Comparison of ENCODE assay signal across 13 mouse cellular contexts in genomic region chr12:54993246-54994067, GRCm38 (mm10). TPM values are rescaled to one million over a fixed set of nuclear protein-coding genes. Genes with fewer than 3 reads are reported as not detected.
DNase-seq lines count a peak whose midpoint lies in the region; ATAC-seq and TF ChIP-seq lines count a peak whose summit lies in the region.
"Had no signal": no experiment of that assay in that cellular context is flagged by ENCODE, and none has a peak within 500 bp of the region (broad histone marks: within the 10 kb centered on the region; RNA-seq: fewer than 3 reads in every experiment).

No protein-coding gene starts in this region.

- no peaks in the 10 kb centered on the region for H3K4me1 ChIP-seq in heart, embryonic 12.5 days (replicated peaks)
- H3K4me1 ChIP-seq in thymus, adult 2 months (replicated peaks; ENCODE audit: control insufficient read depth, insufficient read depth, low read length), result peaks cover 5% of the 10 kb centered on the region
- H3K4me1 ChIP-seq in liver, embryonic 14.5 days (replicated peaks; ENCODE audit: control insufficient read depth in 2 of 2, insufficient read depth in 2 of 2, low read length in 1 of 2), result peaks cover under 1 to 11% of the 10 kb centered on the region in 2 experiments; a peak in 2 of 4 replicates

- H3K27ac ChIP-seq in heart, embryonic 12.5 days (ENCODE audit: poor library complexity, severe bottlenecking), result no peak overlapping the region
- no peak overlapping the region for H3K27ac ChIP-seq in thymus, adult 2 months (ENCODE audit: control insufficient read depth, insufficient read depth, low read length)
- H3K27ac ChIP-seq in liver, embryonic 14.5 days, result no peak overlapping the region
- H3K27ac ChIP-seq: hindbrain, embryonic 14.5 days had no signal

- no peak for DNase-seq in heart, adult 8-10 months (ENCODE audit: low spot score)
- no peak for DNase-seq in thymus, adult 2 months
- no peak for DNase-seq in thymus, postnatal 0 days (ENCODE audit: low spot score)
- DNase-seq in liver, embryonic 14.5 days (ENCODE audit: low read depth in 3 of 3, low spot score in 3 of 3), result no peak
- DNase-seq in gastrocnemius, postnatal 10 days, result no peak
- DNase-seq in adrenal gland, adult 18-20 months (ENCODE audit: low spot score in 2 of 2), result no peak
- DNase-seq in cerebellum, adult 9-11 months, result no peak
- DNase-seq: left cerebral cortex, postnatal 4 days had no signal

- 0 out of 2 replicates have a peak overlapping the region, but pooled peaks have one; percentile 11 for H3K4me2 ChIP-seq in heart, embryonic 12.5 days
- H3K4me2 ChIP-seq in liver, embryonic 14.5 days (ENCODE audit: low read depth), result peak overlapping the region; percentile 31
- H3K4me2 ChIP-seq: hindbrain, embryonic 14.5 days had no signal

- H3K9me3 ChIP-seq in heart, embryonic 12.5 days (replicated peaks), result no peaks in the 10 kb centered on the region
- H3K9me3 ChIP-seq in liver, embryonic 14.5 days (ENCODE audit: control insufficient read depth, low read length), result no peaks in the 10 kb centered on the region

- no peak overlapping the region for H3K9ac ChIP-seq in heart, embryonic 12.5 days
- peak overlapping the region; percentile 18; the same call in 1 of the 2 replicates for H3K9ac ChIP-seq in liver, embryonic 14.5 days (replicated peaks)
- H3K9ac ChIP-seq: hindbrain, embryonic 14.5 days had no signal

- H3K27me3 ChIP-seq in heart, embryonic 12.5 days (replicated peaks), result no peaks in the 10 kb centered on the region
- no peaks in the 10 kb centered on the region for H3K27me3 ChIP-seq in thymus, adult 2 months (ENCODE audit: control insufficient read depth, insufficient read depth, low read length)
- no peaks in the 10 kb centered on the region for H3K27me3 ChIP-seq in liver, embryonic 14.5 days (ENCODE audit: control insufficient read depth, insufficient read depth, low read length)

- TF ChIP-seq POLR2A in thymus, adult 2 months (IDR thresholded peaks at IDR 0.05; ENCODE audit: control insufficient read depth, extremely low read depth, insufficient read depth, low read length, poor library complexity), result no peak

- no peak overlapping the region for H3K4me3 ChIP-seq in heart, embryonic 12.5 days
- peak overlapping the region; percentile 2; the same call in 1 of the 2 replicates for H3K4me3 ChIP-seq in thymus, adult 2 months (ENCODE audit: control insufficient read depth, insufficient read depth, low read length)
- peak overlapping the region in 1 of 2 experiments; percentile 30; a peak in 1 of 4 replicates for H3K4me3 ChIP-seq in liver, embryonic 14.5 days (ENCODE audit: insufficient read depth in 1 of 2, low read depth in 2 of 2, low read length in 2 of 2)

- no peaks in the 10 kb centered on the region for H3K36me3 ChIP-seq in heart, embryonic 12.5 days
- H3K36me3 ChIP-seq in thymus, adult 2 months (ENCODE audit: control insufficient read depth, insufficient read depth, low read length), result no peaks in the 10 kb centered on the region
- H3K36me3 ChIP-seq in liver, embryonic 14.5 days (replicated peaks; ENCODE audit: control insufficient read depth, insufficient read depth, low read depth), result no peaks in the 10 kb centered on the region

- no peak for TF ChIP-seq CTCF in thymus, adult 2 months (IDR thresholded peaks at IDR 0.05; ENCODE audit: borderline replicate concordance, control insufficient read depth, extremely low read depth, insufficient read depth, low read length, poor library complexity)
- TF ChIP-seq CTCF in liver, embryonic 14.5 days (IDR thresholded peaks at IDR 0.05; ENCODE audit: low read depth), result no peak

- TF ChIP-seq EP300 in liver, embryonic 14.5 days (IDR thresholded peaks at IDR 0.05; ENCODE audit: low read depth), result no peak

- WGBS in heart, embryonic 12.5 days, result 51% methylated on average over 16 of the region's 16 CpGs
- 27% methylated on average over 16 of the region's 16 CpGs for WGBS in thymus, adult 2 months
- WGBS in liver, embryonic 14.5 days (ENCODE audit: insufficient replicate concordance), result 29% methylated on average over 16 of the region's 16 CpGs

- ATAC-seq in heart, embryonic 12.5 days (ENCODE audit: insufficient number of reproducible peaks, low FRiP score), result no peak
- no peak for ATAC-seq in liver, embryonic 14.5 days (ENCODE audit: insufficient read depth)

RNA-seq across cellular contexts. Expression of gene Gm20403, which starts 7.1 kb away (rescaled TPM):
- polyA plus RNA-seq in heart, embryonic 12.5 days (2016; fragmentation: Nextera tagmentation; extraction: Ambion mirVana), result not detected in 2 replicates
- not detected for total RNA-seq in heart, adult 8-10 months (2022)
- polyA plus RNA-seq in thymus, adult 2 months (2012; rRNA removed), result not detected in 2 replicates
- polyA plus RNA-seq in thymus, postnatal 0 days (2015; fragmentation: Nextera tagmentation; extraction: Ambion mirVana), result not detected in 2 replicates
- polyA plus RNA-seq in liver, embryonic 14.5 days (2012; rRNA removed), result not detected in 2 replicates
- polyA plus RNA-seq in liver, embryonic 14.5 days (2014; fragmentation: Nextera tagmentation; extraction: Ambion mirVana), result not detected in 2 replicates
- not detected for total RNA-seq in gastrocnemius, postnatal 10 days (2021)
- not detected for total RNA-seq in adrenal gland, adult 18-20 months (2021)
- total RNA-seq: layer of hippocampus, postnatal 10 days; left cerebral cortex, postnatal 4 days had no signal
- polyA plus RNA-seq: gonadal fat pad, adult 2 months; hindbrain, embryonic 14.5 days; kidney, embryonic 14.5 days had no signal

RNA-seq across cellular contexts. Expression of gene Baz1a, which starts 20.7 kb away (rescaled TPM):
- 15.5 and 19.5 TPM in 2 replicates for polyA plus RNA-seq in heart, embryonic 12.5 days (2016; fragmentation: Nextera tagmentation; extraction: Ambion mirVana)
- 1 to 10 TPM; 4.4 to 8.2 (median 7.9) TPM for total RNA-seq in heart, adult 8-10 months (2022)
- polyA plus RNA-seq in thymus, adult 2 months (2012; rRNA removed), result 9.6 and 11.0 TPM in 2 replicates
- polyA plus RNA-seq in thymus, postnatal 0 days (2015; fragmentation: Nextera tagmentation; extraction: Ambion mirVana), result 33.2 and 35.5 TPM in 2 replicates
- 9.6 and 17.7 TPM in 2 replicates for polyA plus RNA-seq in liver, embryonic 14.5 days (2012; rRNA removed)
- polyA plus RNA-seq in liver, embryonic 14.5 days (2014; fragmentation: Nextera tagmentation; extraction: Ambion mirVana), result 26.4 and 28.0 TPM in 2 replicates
- total RNA-seq in gastrocnemius, postnatal 10 days (2021), result 1 to 10 TPM; 5.8 to 9.0 TPM
- total RNA-seq in adrenal gland, adult 18-20 months (2021), result 10 to 100 TPM; 22.8 to 23.0 TPM
